36 mouse cellular contexts compared by ENCODE assay signal in genomic region chr6:87312761-87313160, GRCm38 (mm10). TPM values are rescaled to one million over a fixed set of nuclear protein-coding genes. Genes with fewer than 3 reads are reported as not detected.
"Had no signal": no experiment of that assay in that cellular context is flagged by ENCODE, and none has a peak within 500 bp of the region (broad histone marks: within the 10 kb centered on the region; RNA-seq: fewer than 3 reads in every experiment).

No protein-coding gene starts in this region.

- H3K4me3 ChIP-seq: heart, adult 2 months; heart, embryonic 13.5 days; heart, embryonic 15.5 days; hindbrain, embryonic 15.5 days; kidney, embryonic 15.5 days; limb, embryonic 13.5 days; limb, embryonic 15.5 days; liver, embryonic 12.5 days had no signal

- ATAC-seq: intestine, embryonic 16.5 days; liver, embryonic 12.5 days had no signal

- H3K9ac ChIP-seq: heart, embryonic 13.5 days; heart, embryonic 15.5 days; hindbrain, embryonic 15.5 days; kidney, embryonic 15.5 days; limb, embryonic 13.5 days; limb, embryonic 15.5 days; liver, embryonic 12.5 days; liver, embryonic 14.5 days had no signal

- H3K9me3 ChIP-seq: heart, embryonic 13.5 days; heart, embryonic 15.5 days; hindbrain, embryonic 15.5 days; kidney, embryonic 15.5 days; limb, embryonic 13.5 days; limb, embryonic 15.5 days; liver, embryonic 12.5 days had no signal

- H3K27ac ChIP-seq: heart, adult 2 months; heart, embryonic 13.5 days; heart, embryonic 15.5 days; hindbrain, embryonic 15.5 days; kidney, embryonic 15.5 days; kidney, postnatal 0 days; limb, embryonic 13.5 days; limb, embryonic 15.5 days; liver, embryonic 12.5 days; liver, embryonic 14.5 days had no signal

- DNase-seq: gastrocnemius, postnatal 14 days; gastrocnemius, postnatal 36 days; heart, adult 11 months; heart, adult 2 months; heart, postnatal 14 days; heart, postnatal 36 days; kidney, adult 11 months; kidney, adult 2 months; kidney, adult 9 months; kidney, postnatal 14 days; kidney, postnatal 36 days; layer of hippocampus, adult 9-11 months; layer of hippocampus, postnatal 36 days had no signal

- H3K36me3 ChIP-seq: heart, embryonic 15.5 days; liver, embryonic 12.5 days had no signal

- H3K4me2 ChIP-seq: heart, embryonic 11.5 days; heart, embryonic 13.5 days; heart, embryonic 15.5 days; hindbrain, embryonic 15.5 days; kidney, embryonic 15.5 days; limb, embryonic 13.5 days; limb, embryonic 15.5 days; liver, embryonic 12.5 days had no signal

- H3K4me1 ChIP-seq: heart, embryonic 13.5 days; heart, embryonic 15.5 days; kidney, embryonic 15.5 days; liver, embryonic 12.5 days had no signal

- H3K27me3 ChIP-seq: heart, embryonic 13.5 days; heart, embryonic 15.5 days; hindbrain, embryonic 15.5 days; kidney, embryonic 15.5 days; limb, embryonic 13.5 days; limb, embryonic 15.5 days; liver, embryonic 12.5 days had no signal

RNA-seq across cellular contexts. Expression of gene Gkn1, which starts 38.0 kb away (rescaled TPM):
- total RNA-seq: gastrocnemius, adult 18-20 months; gastrocnemius, adult 8-10 months; gastrocnemius, postnatal 14 days; gastrocnemius, postnatal 36 days; heart, adult 2 months; heart, postnatal 14 days; heart, postnatal 36 days; hematopoietic stem cell, adult 5-6 weeks; layer of hippocampus, adult 18-20 months; layer of hippocampus, adult 8-10 months; layer of hippocampus, postnatal 14 days; layer of hippocampus, postnatal 36 days; left cerebral cortex, adult 18-20 months; liver, adult 2 months had no signal
- polyA plus RNA-seq: heart, embryonic 11.5 days; heart, embryonic 13.5 days; heart, embryonic 15.5 days; heart, postnatal 0 days; hindbrain, embryonic 11.5 days; hindbrain, embryonic 15.5 days; intestine, embryonic 16.5 days; kidney, embryonic 15.5 days; kidney, postnatal 0 days; limb, embryonic 11.5 days; limb, embryonic 13.5 days; limb, embryonic 15.5 days; liver, adult 2 months; liver, embryonic 12.5 days; liver, embryonic 14.5 days; liver, embryonic 16.5 days had no signal
